Mouse (Mus musculus) midbrain, embryonic 14.5 days (tissue): ENCODE data around the gene Tead1. TPM values are rescaled to one million over a fixed set of nuclear protein-coding genes. Genes with fewer than 3 reads are reported as not detected.

Experiments
- ATAC-seq: fragments of 200-750 bp; cut with Nextera tagmentation; 2 replicates; pipeline ENCODE4 v1.8.0; 2017; ENCODE audit warnings: moderate number of reproducible peaks, moderate library complexity; ENCODE audit not compliant: low FRiP score, low TSS enrichment
- DNase-seq: peaks from one replicate; pipeline ENCODE4 v3.0.0-alpha.2; 2015
- H3K27ac ChIP-seq: fragments of 300-500 bp; sonication (generic); replicated peaks from 2 replicates; pipeline ENCODE4 v1.5.1; 2014; ENCODE audit warnings: mild to moderate bottlenecking, low read depth, low read length, moderate library complexity
- H3K27me3 ChIP-seq: fragments of 300-500 bp; sonication (generic); 2 replicates; pipeline ENCODE4 v1.6.1; 2014; ENCODE audit warnings: low read length, control low read depth, mixed read lengths; ENCODE audit not compliant: control insufficient read depth, insufficient read depth
- H3K36me3 ChIP-seq: fragments of 300-500 bp; sonication (generic); 2 replicates; pipeline ENCODE4 v1.6.1; 2014; ENCODE audit warnings: low read length, control low read depth; ENCODE audit not compliant: control insufficient read depth, insufficient read depth
- H3K4me1 ChIP-seq: fragments of 300-500 bp; sonication (generic); 2 replicates; pipeline ENCODE4 v1.6.1; 2014; ENCODE audit warnings: mild to moderate bottlenecking, antibody characterized with exemption, low read length, control low read depth; ENCODE audit not compliant: control insufficient read depth, insufficient read depth
- H3K4me2 ChIP-seq: fragments of 300-500 bp; sonication (generic); 2 replicates; pipeline ENCODE4 v1.6.1; 2014; ENCODE audit warnings: mild to moderate bottlenecking, low read length, moderate library complexity
- H3K4me3 ChIP-seq: fragments of 300-500 bp; sonication (generic); replicated peaks from 2 replicates; pipeline ENCODE4 v1.5.1; 2014; ENCODE audit warnings: low read depth, low read length
- H3K9ac ChIP-seq: fragments of 300-500 bp; sonication (generic); replicated peaks from 2 replicates; pipeline ENCODE4 v1.6.1; 2014; ENCODE audit warnings: mild to moderate bottlenecking, low read length, moderate library complexity
- H3K9me3 ChIP-seq: fragments of 300-500 bp; sonication (generic); 2 replicates; pipeline ENCODE4 v1.6.1; 2016; ENCODE audit warnings: low read length, control low read depth, mixed read lengths; ENCODE audit not compliant: control insufficient read depth
- WGBS: fragments of 180-500 bp; shearing (Covaris S2); extraction: QIAGEN DNeasy Blood & Tissue Kit; methylation state at CpG from one replicate; pipeline ENCODE4 v1.1.7; 2014; 5-methylcytosine and 5-hydroxymethylcytosine counted together
- polyA plus RNA-seq: library from polyadenylated mRNA; unstranded; fragments of >200 nt; fragmentation: Nextera tagmentation; extraction: Ambion mirVana; gene quantifications from 2 replicates; pipeline ENCODE4 v1.2.1, GENCODE M21; 2014

The Tead1 gene
- polyA plus RNA-seq, 1 experiment from 2014 or later, result 10.7 TPM

DNA sequence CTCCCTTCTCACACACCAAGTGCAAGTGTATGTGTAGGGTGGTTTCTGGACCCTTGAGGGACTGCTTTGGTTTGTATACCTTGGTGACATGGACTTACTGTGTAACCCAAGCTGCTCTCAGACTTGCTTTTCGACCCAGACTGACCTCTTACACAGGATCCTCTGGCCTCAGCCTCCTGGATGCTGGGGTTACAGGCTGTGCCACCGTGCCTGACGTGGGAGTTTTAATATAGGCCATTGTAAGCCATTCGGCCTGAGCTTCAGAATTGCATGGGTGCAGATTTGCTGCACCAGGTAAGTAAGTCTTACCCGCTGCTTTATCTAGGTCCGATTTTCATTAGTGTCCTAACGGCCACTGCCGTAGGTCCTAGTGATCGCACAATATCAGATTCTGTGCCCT, 71.0 kb downstream of the Tead1 start:
- Histone ChIP-seq H3K4me1 (no peaks in the 10 kb centered on the region), H3K36me3 (no peaks in the 10 kb centered on the region), H3K27me3 (no peaks in the 10 kb centered on the region), H3K4me2 (no peak overlapping the region), H3K9me3 (no peaks in the 10 kb centered on the region), H3K4me3 (no peak overlapping the region), H3K27ac (no peak overlapping the region), H3K9ac (no peak overlapping the region)
- ATAC-seq (no peak), DNase-seq (no peak)
- WGBS, result 93% methylated on average over 9 of the region's 9 CpGs

DNA sequence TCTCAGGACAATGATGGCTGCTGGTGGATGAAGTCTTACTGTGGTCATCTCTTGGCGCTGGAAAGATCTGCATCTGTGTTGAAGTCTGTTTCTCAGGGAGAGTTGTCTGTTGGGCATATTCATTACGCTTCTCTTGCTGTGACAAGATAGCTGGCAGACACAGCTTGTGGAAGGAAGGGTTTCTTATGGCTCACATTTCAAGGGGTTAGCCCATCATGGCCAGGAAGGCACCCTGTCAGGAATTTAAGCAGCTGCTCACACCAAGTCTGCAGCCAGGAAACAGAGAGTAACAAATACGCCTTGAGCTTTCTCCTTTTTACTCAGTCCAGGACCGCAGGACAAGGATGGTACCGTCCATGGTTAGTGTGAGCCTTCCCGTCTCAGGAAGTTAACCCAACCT, 73.2 kb downstream of the Tead1 start:
- no peak overlapping the region for H3K27ac ChIP-seq
- H3K27me3 ChIP-seq, result no peaks in the 10 kb centered on the region
- H3K4me3 ChIP-seq, result no peak overlapping the region
- ATAC-seq (no peak), DNase-seq (no peak)
- H3K36me3 ChIP-seq, result no peaks in the 10 kb centered on the region
- WGBS, result 95% methylated on average over 6 of the region's 6 CpGs
- H3K9ac ChIP-seq, result no peak overlapping the region
- no peaks in the 10 kb centered on the region for H3K4me1 ChIP-seq
- no peaks in the 10 kb centered on the region for H3K9me3 ChIP-seq
- no peak overlapping the region for H3K4me2 ChIP-seq

- Histone ChIP-seq H3K36me3 (no peaks in the 10 kb centered on the region), H3K9ac (no peak overlapping the region), H3K4me1 (no peaks in the 10 kb centered on the region), H3K9me3 (no peaks in the 10 kb centered on the region), H3K27ac (no peak overlapping the region), H3K4me3 (no peak overlapping the region), H3K4me2 (no peak overlapping the region), H3K27me3 (no peaks in the 10 kb centered on the region)
- DNase-seq (no peak), ATAC-seq (no peak)
- 69% methylated on average over 6 of the region's 6 CpGs for WGBS
These were observed 74.2 kb downstream of the Tead1 start for GRCm38 (mm10) chr7:112753314-112753713.

DNA sequence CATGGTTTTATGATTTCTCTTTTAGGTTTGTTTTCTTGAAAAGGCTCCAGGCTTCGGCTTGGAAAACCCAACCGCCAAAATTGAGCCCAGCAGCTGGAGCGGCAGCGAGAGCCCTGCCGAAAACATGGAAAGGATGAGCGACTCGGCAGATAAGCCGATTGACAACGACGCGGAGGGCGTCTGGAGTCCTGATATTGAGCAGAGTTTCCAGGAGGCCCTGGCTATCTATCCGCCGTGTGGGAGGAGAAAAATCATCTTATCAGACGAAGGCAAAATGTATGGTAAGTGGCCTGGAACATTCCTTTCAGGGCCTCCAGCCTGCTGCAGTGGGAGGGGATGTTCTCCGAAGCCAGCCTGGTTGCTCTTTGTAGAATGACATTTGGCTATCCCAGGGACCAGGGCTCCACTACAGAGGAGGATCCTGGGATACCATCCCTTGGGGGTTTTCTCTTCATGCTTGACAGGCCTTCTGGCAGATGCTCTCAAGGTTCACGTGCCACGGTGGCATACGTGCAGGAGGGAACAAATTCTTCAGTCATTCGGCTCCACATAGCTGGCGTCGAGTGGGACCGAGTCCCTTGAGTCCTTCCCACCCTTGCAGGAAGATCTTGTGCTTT, 80.3 kb downstream of the Tead1 start:
- DNase-seq, result no peak
- H3K9ac ChIP-seq, result no peak overlapping the region
- 0 out of 2 replicates have a peak overlapping the region, but pooled peaks have one; percentile 26 for H3K27ac ChIP-seq
- no peaks in the 10 kb centered on the region for H3K9me3 ChIP-seq
- no peak overlapping the region for H3K4me3 ChIP-seq
- no peak for ATAC-seq
- H3K36me3 ChIP-seq, result no peaks in the 10 kb centered on the region
- no peaks in the 10 kb centered on the region for H3K27me3 ChIP-seq
- H3K4me1 ChIP-seq, result peaks cover 20% of the 10 kb centered on the region
- WGBS, result 74% methylated on average over 23 of the region's 23 CpGs
- no peak overlapping the region for H3K4me2 ChIP-seq

GRCm38 (mm10) chr7:112760293-112760692, 81.2 kb downstream of the Tead1 start:
- Histone ChIP-seq H3K27me3 (no peaks in the 10 kb centered on the region), H3K4me1 (peaks cover 20% of the 10 kb centered on the region), H3K4me2 (no peak overlapping the region), H3K27ac (no peak overlapping the region; the same call in 1 of the 2 replicates), H3K36me3 (no peaks in the 10 kb centered on the region), H3K9me3 (no peaks in the 10 kb centered on the region), H3K4me3 (no peak overlapping the region), H3K9ac (no peak overlapping the region)
- ATAC-seq (no peak), DNase-seq (no peak)
- WGBS, result 64% methylated on average over 3 of the region's 3 CpGs

- no peak overlapping the region for H3K4me3 ChIP-seq
- DNase-seq (peak; percentile 71), ATAC-seq (peak; percentile 69; the same call in 1 of the 2 replicates)
- peaks cover 20% of the 10 kb centered on the region for H3K4me1 ChIP-seq
- no peaks in the 10 kb centered on the region for H3K36me3 ChIP-seq
- peak overlapping the region; percentile 70 for H3K27ac ChIP-seq
- no peak overlapping the region for H3K9ac ChIP-seq
- 0 out of 2 replicates have a peak overlapping the region, but pooled peaks have one; percentile 21 for H3K4me2 ChIP-seq
- 16% methylated on average over 8 of the region's 8 CpGs for WGBS
- no peaks in the 10 kb centered on the region for H3K27me3 ChIP-seq
- no peaks in the 10 kb centered on the region for H3K9me3 ChIP-seq
These were observed 81.7 kb downstream of the Tead1 start for GRCm38 (mm10) chr7:112760782-112761181.

DNA sequence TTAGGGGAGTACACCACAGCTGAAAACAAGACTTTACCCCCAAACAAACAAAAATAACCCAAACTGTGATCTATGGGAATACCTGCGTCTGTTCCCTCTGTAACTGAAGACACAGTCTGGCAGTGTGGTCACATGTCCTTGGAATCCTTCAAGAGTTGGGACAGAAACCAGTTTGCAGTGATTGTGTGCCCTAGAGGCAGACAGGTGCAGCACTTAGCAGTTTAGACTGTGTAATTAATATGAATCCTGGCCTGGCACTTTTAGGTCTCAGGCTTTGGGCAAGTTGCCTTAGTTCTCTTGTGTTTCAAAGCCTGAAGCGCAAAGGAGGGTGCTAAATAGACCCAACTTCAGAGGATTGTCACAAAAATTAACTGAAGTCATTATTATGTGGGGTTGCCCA, 83.8 kb downstream of the Tead1 start:
- H3K36me3 ChIP-seq, result no peaks in the 10 kb centered on the region
- WGBS, result 73% methylated on average over 2 of the region's 2 CpGs
- peak; percentile 35 for DNase-seq
- H3K9ac ChIP-seq, result no peak overlapping the region
- no peak overlapping the region for H3K4me2 ChIP-seq
- ATAC-seq, result no peak
- peaks cover 20% of the 10 kb centered on the region for H3K4me1 ChIP-seq
- no peak overlapping the region for H3K4me3 ChIP-seq
- no peaks in the 10 kb centered on the region for H3K27me3 ChIP-seq
- no peak overlapping the region for H3K27ac ChIP-seq
- no peaks in the 10 kb centered on the region for H3K9me3 ChIP-seq

DNA sequence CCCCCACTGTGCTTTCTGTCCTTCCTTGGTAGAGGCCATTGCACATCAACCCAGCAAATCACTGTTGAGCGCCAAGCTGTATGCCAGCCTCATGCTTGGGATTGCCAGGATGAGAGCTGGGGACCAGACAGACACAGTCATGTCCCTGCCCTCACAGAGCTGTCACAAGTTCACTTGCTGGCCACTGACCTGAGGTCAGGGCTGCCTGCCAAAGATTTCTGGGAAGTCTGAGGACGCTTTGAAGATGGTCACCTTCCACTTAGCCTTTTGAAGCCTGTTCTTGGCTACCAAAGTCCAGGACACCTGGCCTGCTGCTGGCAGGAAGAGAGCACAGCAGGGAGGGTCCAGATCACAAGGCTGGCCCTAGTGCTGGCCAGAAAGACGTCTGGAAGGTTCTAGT, 84.4 kb downstream of the Tead1 start:
- ATAC-seq (no peak), DNase-seq (no peak)
- Histone ChIP-seq H3K27me3 (no peaks in the 10 kb centered on the region), H3K36me3 (no peaks in the 10 kb centered on the region), H3K9ac (no peak overlapping the region), H3K4me1 (peaks cover 20% of the 10 kb centered on the region), H3K27ac (no peak overlapping the region), H3K9me3 (no peaks in the 10 kb centered on the region), H3K4me2 (no peak overlapping the region), H3K4me3 (no peak overlapping the region)
- WGBS, result 74% methylated on average over 3 of the region's 3 CpGs

DNA sequence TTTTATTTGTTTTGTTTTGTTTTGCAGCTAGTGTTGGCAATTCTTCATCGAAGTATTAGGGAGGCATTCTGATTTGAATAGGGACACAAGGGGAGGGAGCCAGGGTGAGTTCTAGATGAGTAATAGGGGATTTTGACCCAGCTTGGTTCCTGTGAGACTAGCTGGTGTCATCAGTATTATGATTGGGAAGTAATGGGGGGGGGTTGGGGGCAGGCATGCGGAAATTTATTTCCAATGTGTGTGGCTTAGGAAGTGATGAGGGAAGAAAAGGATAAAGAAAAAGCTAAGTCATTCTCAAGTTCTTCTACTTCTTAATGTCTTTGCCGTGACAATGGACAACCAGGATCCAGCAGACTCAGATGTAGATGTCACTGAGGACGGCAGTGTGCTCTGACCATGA, 85.8 kb downstream of the Tead1 start:
- H3K4me3 ChIP-seq, result no peak overlapping the region
- no peaks in the 10 kb centered on the region for H3K9me3 ChIP-seq
- no peaks in the 10 kb centered on the region for H3K36me3 ChIP-seq
- DNase-seq (no peak), ATAC-seq (no peak)
- peaks cover 20% of the 10 kb centered on the region for H3K4me1 ChIP-seq
- no peaks in the 10 kb centered on the region for H3K27me3 ChIP-seq
- H3K27ac ChIP-seq, result no peak overlapping the region
- H3K4me2 ChIP-seq, result no peak overlapping the region
- H3K9ac ChIP-seq, result no peak overlapping the region
- 86% methylated on average over 4 of the region's 4 CpGs for WGBS
